Mouse (Mus musculus): ENCODE results near the gene Mgea5. TPM values are rescaled to one million over a fixed set of nuclear protein-coding genes. Genes with fewer than 3 reads are reported as not detected.

Mgea5 gene
- polyA plus RNA-seq (2016; fragmentation: Nextera tagmentation; extraction: Ambion mirVana), result 54.2 and 68.9 TPM in 2 replicates

- under 1% methylated on average over 69 of the region's 71 CpGs for WGBS
- peak within 1 kb of the TSS; percentile 95 for H3K27ac ChIP-seq
- H3K4me3 ChIP-seq, result peak within 1 kb of the TSS; percentile 84
- H3K9me3 ChIP-seq (replicated peaks), result no peaks in the 10 kb centered on the region
- no peaks in the 10 kb centered on the region for H3K27me3 ChIP-seq (ENCODE audit: low read depth, poor library complexity, severe bottlenecking)
- peaks cover 33% of the 10 kb centered on the region for H3K36me3 ChIP-seq
- peak; percentile 98 for DNase-seq (ENCODE audit: low spot score)
- H3K4me1 ChIP-seq, result peaks cover 25% of the 10 kb centered on the region
Measured at GRCm38 (mm10) chr19:45783181-45783932, at the start of gene Mgea5. Gene Mgea5, minus strand, starts transcription at chr19:45783837.

DNA sequence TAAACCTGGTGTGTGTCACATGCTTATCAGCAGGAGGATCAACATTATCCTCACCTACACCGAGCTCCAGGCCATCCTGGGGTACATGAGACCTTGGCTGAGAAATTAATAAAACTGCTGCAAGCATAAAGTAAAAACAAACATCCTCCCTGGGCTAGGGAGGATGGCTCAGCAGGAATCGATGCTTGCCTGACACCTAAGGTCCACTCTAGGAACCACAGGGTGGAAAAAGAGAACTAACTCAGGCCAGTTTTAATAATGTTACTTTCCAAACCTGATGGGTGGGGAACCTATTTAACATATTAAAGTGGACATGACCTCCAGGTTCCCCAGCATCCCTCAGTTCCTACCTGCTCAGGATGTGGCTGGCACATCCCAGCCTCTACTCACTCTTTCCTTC lies 47.0 kb upstream of the Mgea5 start:
- peaks cover 8% of the 10 kb centered on the region; the same call in 1 of the 2 replicates for H3K36me3 ChIP-seq
- no peaks in the 10 kb centered on the region for H3K4me1 ChIP-seq
- no peak for DNase-seq (ENCODE audit: low spot score)
- WGBS, result 63% methylated on average over 2 of the region's 2 CpGs
- H3K4me3 ChIP-seq, result no peak overlapping the region
- no peaks in the 10 kb centered on the region for H3K9me3 ChIP-seq (replicated peaks)
- no peak overlapping the region for H3K27ac ChIP-seq
- no peaks in the 10 kb centered on the region for H3K27me3 ChIP-seq (ENCODE audit: low read depth, poor library complexity, severe bottlenecking)

- DNase-seq (ENCODE audit: low spot score), result no peak
- Histone ChIP-seq H3K4me1 (no peaks in the 10 kb centered on the region), H3K36me3 (peaks cover 8% of the 10 kb centered on the region; the same call in 1 of the 2 replicates), H3K27me3 (ENCODE audit: low read depth, poor library complexity, severe bottlenecking) (no peaks in the 10 kb centered on the region), H3K27ac (no peak overlapping the region), H3K4me3 (no peak overlapping the region), H3K9me3 (replicated peaks) (no peaks in the 10 kb centered on the region)
- WGBS, result 95% methylated on average over 3 of the region's 3 CpGs
Measured at GRCm38 (mm10) chr19:45827736-45828135, 44.1 kb upstream of the Mgea5 start.

DNA sequence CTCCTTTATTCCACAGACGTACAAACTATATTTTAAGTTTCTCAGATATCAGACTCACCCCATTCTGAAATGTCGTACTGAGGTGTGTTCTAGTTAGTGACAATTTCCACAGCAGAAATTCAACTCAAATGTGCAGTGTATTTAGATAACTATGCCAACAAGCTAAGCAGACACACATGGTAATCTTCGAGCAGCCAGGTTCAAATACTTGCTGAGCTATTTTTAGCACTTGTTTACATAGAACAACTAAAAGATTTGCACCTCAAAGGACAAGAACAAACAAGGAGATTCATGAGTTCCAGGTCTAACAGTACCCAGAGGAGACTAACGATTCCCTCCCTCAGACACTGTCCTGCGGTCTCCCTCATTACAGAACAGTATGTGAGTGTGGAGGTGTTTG lies 43.5 kb upstream of the Mgea5 start:
- whole genome bisulfite sequencing, result 87% methylated on average over 5 of the region's 5 CpGs
- no peak overlapping the region for H3K4me3 ChIP-seq
- H3K27ac ChIP-seq, result no peak overlapping the region
- no peak for DNase-seq (ENCODE audit: low spot score)
- H3K36me3 ChIP-seq, result peaks cover 8% of the 10 kb centered on the region; the same call in 1 of the 2 replicates
- H3K27me3 ChIP-seq (ENCODE audit: low read depth, poor library complexity, severe bottlenecking), result no peaks in the 10 kb centered on the region
- no peaks in the 10 kb centered on the region for H3K9me3 ChIP-seq (replicated peaks)
- no peaks in the 10 kb centered on the region for H3K4me1 ChIP-seq

- no peaks in the 10 kb centered on the region for H3K9me3 ChIP-seq (replicated peaks)
Measured at GRCm38 (mm10) chr19:45826146-45826545, 42.5 kb upstream of the Mgea5 start.

DNA sequence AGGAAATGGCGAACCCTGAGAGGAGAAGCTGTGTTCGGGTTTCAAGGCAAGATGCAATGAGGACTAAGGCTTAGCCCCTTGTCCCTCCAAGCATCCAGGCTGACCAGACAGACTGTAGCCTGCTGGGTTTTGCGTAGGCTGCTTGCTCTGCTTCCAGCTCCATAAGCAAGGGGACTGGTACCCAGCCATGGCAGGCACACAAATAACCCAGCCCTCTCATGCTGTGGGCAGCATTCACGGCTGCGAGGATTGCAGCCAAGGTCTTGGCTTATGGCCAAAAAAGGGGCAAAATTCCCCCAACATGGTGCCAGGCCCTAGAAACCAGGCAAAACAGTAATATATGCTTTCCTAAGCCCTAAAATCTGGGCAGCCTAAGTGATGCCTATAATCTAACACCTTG lies 38.2 kb upstream of the Mgea5 start:
- 89% methylated on average over 5 of the region's 5 CpGs for WGBS
- no peak overlapping the region for H3K27ac ChIP-seq
- H3K4me1 ChIP-seq, result peaks cover 24% of the 10 kb centered on the region
- no peak overlapping the region for H3K4me3 ChIP-seq
- no peaks in the 10 kb centered on the region for H3K9me3 ChIP-seq (replicated peaks)
- peaks cover 16% of the 10 kb centered on the region for H3K36me3 ChIP-seq
- H3K27me3 ChIP-seq (ENCODE audit: low read depth, poor library complexity, severe bottlenecking), result peaks cover 8% of the 10 kb centered on the region; the same call in 1 of the 2 replicates
- no peak for DNase-seq (ENCODE audit: low spot score)

More at GRCm38 (mm10) chr19:45826146-45826545, 42.5 kb upstream of the Mgea5 start:
- Histone ChIP-seq H3K4me3 (no peak overlapping the region), H3K36me3 (peaks cover 8% of the 10 kb centered on the region; the same call in 1 of the 2 replicates), H3K27me3 (ENCODE audit: low read depth, poor library complexity, severe bottlenecking) (no peaks in the 10 kb centered on the region), H3K4me1 (no peaks in the 10 kb centered on the region), H3K27ac (no peak overlapping the region)
- WGBS, result 83% methylated on average over 3 of the region's 3 CpGs
- DNase-seq (ENCODE audit: low spot score), result no peak

DNA sequence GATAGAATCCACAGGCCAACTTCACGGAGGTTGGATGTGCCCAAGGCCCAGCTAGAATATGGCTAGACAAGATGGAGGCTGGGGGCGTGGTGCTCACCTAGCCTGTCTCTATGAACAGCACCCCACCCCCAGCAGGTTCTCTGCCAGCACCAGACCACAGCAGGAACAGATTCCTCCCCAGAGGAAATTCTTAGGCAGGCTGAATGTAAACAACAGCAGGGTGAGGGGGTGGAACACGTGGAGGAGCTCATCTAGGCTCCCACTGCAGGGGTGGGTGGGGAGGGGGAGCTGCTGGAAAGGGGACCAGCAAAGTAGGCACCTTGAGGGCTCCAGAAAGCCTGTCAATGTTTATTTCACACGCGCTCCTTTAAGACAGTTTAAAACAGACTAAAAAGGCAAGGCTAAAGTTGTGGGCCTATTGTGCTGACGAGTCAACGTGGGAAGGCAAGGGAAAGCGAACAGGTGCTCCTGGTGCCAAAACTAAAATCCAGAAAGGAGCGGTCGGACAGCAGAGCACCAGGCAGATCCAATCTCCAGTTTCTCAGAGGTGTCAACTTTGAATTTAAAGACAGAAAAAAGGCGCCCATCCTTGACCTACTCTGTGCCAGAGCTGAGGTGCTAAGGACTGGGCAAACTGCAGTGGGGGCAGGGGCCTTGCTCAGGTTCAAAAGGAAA lies 34.3 kb upstream of the Mgea5 start:
- Histone ChIP-seq H3K9me3 (replicated peaks) (no peaks in the 10 kb centered on the region), H3K4me3 (no peak overlapping the region), H3K27ac (no peak overlapping the region), H3K27me3 (ENCODE audit: low read depth, poor library complexity, severe bottlenecking) (peaks cover 36% of the 10 kb centered on the region), H3K36me3 (peaks cover 16% of the 10 kb centered on the region), H3K4me1 (peaks cover 58% of the 10 kb centered on the region)
- 64% methylated on average over 11 of the region's 11 CpGs for WGBS
- no peak for DNase-seq (ENCODE audit: low spot score)

DNA sequence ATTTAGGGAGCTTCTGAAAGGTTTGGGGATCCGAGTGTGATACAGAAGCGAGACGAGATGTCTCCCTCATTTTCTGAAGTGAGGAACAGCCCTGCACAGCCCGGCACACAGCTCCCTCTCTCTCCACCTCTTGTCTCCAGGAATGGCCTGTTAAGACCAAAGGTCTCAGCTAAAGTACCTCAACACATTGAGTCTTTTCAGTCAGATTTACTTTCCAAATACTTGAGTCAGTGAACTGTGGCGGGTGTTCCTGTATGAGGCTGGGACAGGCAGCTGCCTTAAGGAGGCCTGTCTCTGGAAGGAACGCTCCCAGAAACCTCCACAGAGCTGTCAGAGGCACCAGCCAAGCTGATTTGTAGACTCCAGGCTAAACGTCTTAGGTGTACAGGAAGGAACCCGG lies 33.1 kb upstream of the Mgea5 start:
- Histone ChIP-seq H3K9me3 (replicated peaks) (no peaks in the 10 kb centered on the region), H3K27me3 (ENCODE audit: low read depth, poor library complexity, severe bottlenecking) (peaks cover 43% of the 10 kb centered on the region), H3K4me3 (peak overlapping the region; percentile 56), H3K36me3 (peaks cover 16% of the 10 kb centered on the region), H3K4me1 (peaks cover 70% of the 10 kb centered on the region), H3K27ac (no peak overlapping the region)
- WGBS, result 20% methylated on average over 8 of the region's 8 CpGs
- DNase-seq (ENCODE audit: low spot score), result no peak

- H3K4me3 ChIP-seq, result peak within 1 kb of the TSS; percentile 56
- peaks cover 71% of the 10 kb centered on the region for H3K4me1 ChIP-seq
- peak; percentile 64 for DNase-seq (ENCODE audit: low spot score)
- WGBS, result under 1% methylated on average over 27 of the region's 29 CpGs
- peaks cover 49% of the 10 kb centered on the region for H3K27me3 ChIP-seq (ENCODE audit: low read depth, poor library complexity, severe bottlenecking)
- no peaks in the 10 kb centered on the region for H3K9me3 ChIP-seq (replicated peaks)
- peaks cover 16% of the 10 kb centered on the region for H3K36me3 ChIP-seq
- no peak within 1 kb of the TSS for H3K27ac ChIP-seq
Measured at GRCm38 (mm10) chr19:45815831-45816405, 32.3 kb upstream of the Mgea5 start, which contains the start of gene Kcnip2. Gene Kcnip2, minus strand, starts transcription at chr19:45816061.

GRCm38 (mm10) chr19:45815170-45815569 lies 31.5 kb upstream of the Mgea5 start:
- H3K4me1 ChIP-seq, result peaks cover 71% of the 10 kb centered on the region
- WGBS, result 61% methylated on average over 10 of the region's 10 CpGs
- H3K27ac ChIP-seq, result no peak overlapping the region
- peak overlapping the region; percentile 56 for H3K4me3 ChIP-seq
- H3K9me3 ChIP-seq (replicated peaks), result no peaks in the 10 kb centered on the region
- H3K36me3 ChIP-seq, result peaks cover 16% of the 10 kb centered on the region
- DNase-seq (ENCODE audit: low spot score), result no peak
- H3K27me3 ChIP-seq (ENCODE audit: low read depth, poor library complexity, severe bottlenecking), result peaks cover 49% of the 10 kb centered on the region

- Histone ChIP-seq H3K4me3 (no peak overlapping the region), H3K4me1 (peaks cover 66% of the 10 kb centered on the region), H3K9me3 (replicated peaks) (no peaks in the 10 kb centered on the region), H3K36me3 (peaks cover 11% of the 10 kb centered on the region), H3K27ac (no peak overlapping the region), H3K27me3 (ENCODE audit: low read depth, poor library complexity, severe bottlenecking) (peaks cover 49% of the 10 kb centered on the region)
- WGBS, result 13% methylated on average over 12 of the region's 12 CpGs
- peak; percentile 79 for DNase-seq (ENCODE audit: low spot score)
Measured at GRCm38 (mm10) chr19:45813801-45814200, 30.2 kb upstream of the Mgea5 start.

DNA sequence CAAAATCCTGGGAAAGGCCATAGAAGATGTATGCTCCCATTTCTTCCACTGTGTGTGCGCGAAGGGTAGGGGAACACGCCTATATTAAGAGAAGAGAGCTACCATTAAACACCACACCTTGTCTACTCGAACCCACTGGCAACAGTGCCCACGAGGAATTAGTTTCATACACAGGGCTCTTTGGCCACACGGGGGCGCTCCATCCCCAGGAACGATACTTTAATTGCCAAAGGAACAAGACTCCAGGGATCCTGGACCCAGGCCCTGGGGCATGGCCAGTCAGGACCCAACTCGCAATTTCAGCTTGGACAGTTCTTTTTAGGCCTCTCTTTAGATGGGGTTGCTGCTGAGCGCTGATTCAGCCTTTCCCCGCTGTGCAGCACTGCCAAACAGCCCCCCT lies 29.6 kb upstream of the Mgea5 start:
- H3K4me1 ChIP-seq, result peaks cover 60% of the 10 kb centered on the region
- no peak overlapping the region for H3K27ac ChIP-seq
- H3K9me3 ChIP-seq (replicated peaks), result no peaks in the 10 kb centered on the region
- peak; percentile 87 for DNase-seq (ENCODE audit: low spot score)
- peaks cover 6% of the 10 kb centered on the region; the same call in 1 of the 2 replicates for H3K36me3 ChIP-seq
- H3K27me3 ChIP-seq (ENCODE audit: low read depth, poor library complexity, severe bottlenecking), result peaks cover 49% of the 10 kb centered on the region
- 7% methylated on average over 11 of the region's 11 CpGs for WGBS
- H3K4me3 ChIP-seq, result no peak overlapping the region

Measured in limb, embryonic 10.5 days (tissue).